In the genomic region with DNA sequence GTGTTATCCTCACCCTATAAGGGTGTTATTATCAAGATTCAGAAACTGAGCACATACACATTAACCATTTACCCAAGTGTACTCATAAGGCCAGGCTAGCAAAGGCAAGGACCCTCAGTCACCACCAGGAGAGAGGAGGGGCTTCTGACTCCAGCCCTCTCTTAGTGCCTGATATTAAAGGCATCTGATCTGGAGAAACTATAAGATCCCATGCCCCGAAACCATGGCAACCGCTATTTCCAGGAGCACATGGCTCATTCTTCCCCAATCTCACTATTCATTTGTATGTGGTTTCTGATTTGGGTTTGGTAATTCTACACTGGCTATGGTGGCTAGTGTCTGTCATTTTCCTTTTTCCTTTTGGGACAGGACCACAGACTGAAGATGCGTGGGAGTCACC, we compare ENCODE assay signal across 28 mouse cellular contexts.
DNase-seq lines count a peak whose midpoint lies in the region; ATAC-seq and TF ChIP-seq lines count a peak whose summit lies in the region.
"Had no signal": no experiment of that assay in that cellular context is flagged by ENCODE, and none has a peak within 500 bp of the region (broad histone marks: within the 10 kb centered on the region; RNA-seq: fewer than 3 reads in every experiment).

No protein-coding gene starts in this region.

- ATAC-seq in heart, embryonic 11.5 days (replicated peaks; ENCODE audit: insufficient number of reproducible peaks, low FRiP score, low TSS enrichment) = no peak
- ATAC-seq in midbrain, embryonic 14.5 days (ENCODE audit: low FRiP score, low TSS enrichment) = no peak
- ATAC-seq in midbrain, embryonic 13.5 days = no peak
- peak; percentile 47; the same call in 1 of the 2 replicates for ATAC-seq in midbrain, embryonic 16.5 days
- ATAC-seq: CD4-positive, CD25-positive, alpha-beta regulatory T cell, adult 4 months; intestine, embryonic 15.5 days had no signal

- TF ChIP-seq POLR2A in brain, embryonic 14.5 days (IDR thresholded peaks at IDR 0.05; ENCODE audit: borderline replicate concordance, extremely low read depth, insufficient read depth, insufficient read length, poor library complexity, severe bottlenecking) = no peak

- no peak overlapping the region for H3K4me2 ChIP-seq in heart, embryonic 11.5 days
- no peak overlapping the region for H3K4me2 ChIP-seq in midbrain, embryonic 14.5 days (ENCODE audit: low read length)
- no peak overlapping the region for H3K4me2 ChIP-seq in midbrain, embryonic 13.5 days (replicated peaks)
- no peak overlapping the region for H3K4me2 ChIP-seq in midbrain, embryonic 16.5 days (ENCODE audit: low read length)
- H3K4me2 ChIP-seq: heart, embryonic 12.5 days; hindbrain, embryonic 15.5 days; intestine, embryonic 15.5 days had no signal

- H3K27ac ChIP-seq in heart, embryonic 10.5 days = no peak overlapping the region
- H3K27ac ChIP-seq in heart, embryonic 11.5 days (ENCODE audit: low read depth, low read length) = no peak overlapping the region
- no peak overlapping the region for H3K27ac ChIP-seq in midbrain, embryonic 14.5 days (replicated peaks; ENCODE audit: low read depth, low read length)
- H3K27ac ChIP-seq in midbrain, embryonic 13.5 days = no peak overlapping the region
- H3K27ac ChIP-seq in midbrain, embryonic 16.5 days (ENCODE audit: low read length) = peak overlapping the region; percentile 49; the same call in 1 of the 2 replicates
- H3K27ac ChIP-seq: hindbrain, embryonic 15.5 days; intestine, embryonic 15.5 days; kidney, postnatal 0 days; liver, embryonic 14.5 days; macrophage; stomach, postnatal 0 days had no signal

- no peak overlapping the region for H3K9ac ChIP-seq in heart, embryonic 11.5 days (ENCODE audit: low read depth, low read length)
- H3K9ac ChIP-seq in midbrain, embryonic 14.5 days (replicated peaks; ENCODE audit: low read length) = no peak overlapping the region
- no peak overlapping the region for H3K9ac ChIP-seq in midbrain, embryonic 13.5 days (replicated peaks)
- no peak overlapping the region for H3K9ac ChIP-seq in midbrain, embryonic 16.5 days (ENCODE audit: low read depth, low read length)
- H3K9ac ChIP-seq: heart, embryonic 12.5 days; hindbrain, embryonic 15.5 days; intestine, embryonic 15.5 days; liver, embryonic 14.5 days had no signal

- no peaks in the 10 kb centered on the region for H3K36me3 ChIP-seq in heart, embryonic 10.5 days
- H3K36me3 ChIP-seq in heart, embryonic 11.5 days (ENCODE audit: control insufficient read depth, insufficient read depth, low read length) = no peaks in the 10 kb centered on the region
- no peaks in the 10 kb centered on the region for H3K36me3 ChIP-seq in midbrain, embryonic 14.5 days (ENCODE audit: control insufficient read depth, insufficient read depth, low read length)
- no peaks in the 10 kb centered on the region for H3K36me3 ChIP-seq in midbrain, embryonic 13.5 days
- H3K36me3 ChIP-seq in midbrain, embryonic 16.5 days (ENCODE audit: control insufficient read depth, insufficient read depth, low read length) = no peaks in the 10 kb centered on the region
- H3K36me3 ChIP-seq: heart, embryonic 12.5 days; hindbrain, embryonic 15.5 days; intestine, embryonic 15.5 days had no signal

- peak; percentile 30 for DNase-seq in heart, embryonic 10.5 days (ENCODE audit: low spot score)
- peak; percentile 47 for DNase-seq in midbrain, embryonic 14.5 days
- DNase-seq in brain, embryonic 14.5 days (ENCODE audit: low read depth) = peak; percentile 37
- DNase-seq in kidney, adult 11 months = no peak
- DNase-seq: cerebellum, adult 11 months; cerebellum, adult 9-10 months; cerebellum, postnatal 36 days; gastrocnemius, postnatal 14 days; heart, adult 11 months; heart, postnatal 4 days; kidney, adult 8-10 months; kidney, postnatal 4 days; liver; lung, adult 2 months; lung, postnatal 10 days; thymus, adult 2 months; thymus, postnatal 36 days had no signal

- H3K4me1 ChIP-seq in heart, embryonic 10.5 days = no peaks in the 10 kb centered on the region
- H3K4me1 ChIP-seq in heart, embryonic 11.5 days (ENCODE audit: control insufficient read depth, insufficient read depth, low read length) = no peaks in the 10 kb centered on the region
- no peaks in the 10 kb centered on the region for H3K4me1 ChIP-seq in midbrain, embryonic 14.5 days (ENCODE audit: control insufficient read depth, insufficient read depth, low read length)
- 0 out of 2 replicates have a peak, but pooled peaks cover 4% of the 10 kb centered on the region for H3K4me1 ChIP-seq in midbrain, embryonic 13.5 days (replicated peaks)
- peaks cover 7% of the 10 kb centered on the region for H3K4me1 ChIP-seq in midbrain, embryonic 16.5 days (ENCODE audit: control insufficient read depth, insufficient read depth, low read length)
- H3K4me1 ChIP-seq: hindbrain, embryonic 15.5 days had no signal

- H3K9me3 ChIP-seq in heart, embryonic 10.5 days = no peaks in the 10 kb centered on the region
- no peaks in the 10 kb centered on the region for H3K9me3 ChIP-seq in heart, embryonic 11.5 days (replicated peaks; ENCODE audit: control insufficient read depth, low read length)
- no peaks in the 10 kb centered on the region for H3K9me3 ChIP-seq in midbrain, embryonic 14.5 days (ENCODE audit: control insufficient read depth, low read length)
- no peaks in the 10 kb centered on the region for H3K9me3 ChIP-seq in midbrain, embryonic 13.5 days
- no peaks in the 10 kb centered on the region for H3K9me3 ChIP-seq in midbrain, embryonic 16.5 days (replicated peaks; ENCODE audit: control insufficient read depth, low read length, poor library complexity, severe bottlenecking)
- H3K9me3 ChIP-seq: heart, embryonic 12.5 days; hindbrain, embryonic 15.5 days; intestine, embryonic 15.5 days had no signal

- H3K4me3 ChIP-seq in heart, embryonic 10.5 days = no peak overlapping the region
- no peak overlapping the region for H3K4me3 ChIP-seq in heart, embryonic 11.5 days (ENCODE audit: low read depth, low read length)
- H3K4me3 ChIP-seq in midbrain, embryonic 14.5 days (replicated peaks; ENCODE audit: low read depth, low read length) = no peak overlapping the region
- no peak overlapping the region for H3K4me3 ChIP-seq in midbrain, embryonic 13.5 days (replicated peaks)
- no peak overlapping the region for H3K4me3 ChIP-seq in midbrain, embryonic 16.5 days (ENCODE audit: low read depth, low read length)
- H3K4me3 ChIP-seq: heart, embryonic 12.5 days; hindbrain, embryonic 15.5 days; intestine, embryonic 15.5 days had no signal

- 84% methylated on average over 3 of the region's 3 CpGs for WGBS in heart, embryonic 10.5 days
- WGBS in heart, embryonic 11.5 days (ENCODE audit: insufficient replicate concordance) = 86% methylated on average over 3 of the region's 3 CpGs
- 92% methylated on average over 3 of the region's 3 CpGs for WGBS in midbrain, embryonic 14.5 days
- WGBS in midbrain, embryonic 13.5 days = 91% methylated on average over 3 of the region's 3 CpGs
- WGBS in midbrain, embryonic 16.5 days = 92% methylated on average over 3 of the region's 3 CpGs

- TF ChIP-seq CTCF in brain, embryonic 14.5 days (IDR thresholded peaks at IDR 0.05; ENCODE audit: borderline replicate concordance, extremely low read depth, insufficient read depth, insufficient read length) = no peak

- no peaks in the 10 kb centered on the region for H3K27me3 ChIP-seq in heart, embryonic 10.5 days (ENCODE audit: insufficient read depth, poor library complexity, severe bottlenecking)
- H3K27me3 ChIP-seq in heart, embryonic 11.5 days (ENCODE audit: control insufficient read depth, insufficient read depth, low read length) = no peaks in the 10 kb centered on the region
- no peaks in the 10 kb centered on the region for H3K27me3 ChIP-seq in midbrain, embryonic 14.5 days (ENCODE audit: control insufficient read depth, insufficient read depth, low read length)
- no peaks in the 10 kb centered on the region for H3K27me3 ChIP-seq in midbrain, embryonic 13.5 days
- no peaks in the 10 kb centered on the region for H3K27me3 ChIP-seq in midbrain, embryonic 16.5 days (ENCODE audit: control insufficient read depth, insufficient read depth, low read depth, low read length)
- H3K27me3 ChIP-seq: heart, embryonic 12.5 days; hindbrain, embryonic 15.5 days; intestine, embryonic 15.5 days had no signal
